Mouse (Mus musculus) heart, embryonic 16.5 days (tissue): Measurements from ENCODE around the gene Efhc2. TPM values are rescaled to one million over a fixed set of nuclear protein-coding genes. Genes with fewer than 3 reads are reported as not detected.

ENCODE experiments used
- ATAC-seq: fragments of 200-750 bp; cut with Nextera tagmentation; replicated peaks from 2 replicates; pipeline ENCODE4 v1.8.0; 2017; ENCODE audit warnings: moderate number of reproducible peaks; ENCODE audit not compliant: insufficient read depth, low FRiP score; ENCODE audit errors: extremely low read depth
- H3K27ac ChIP-seq: fragments of 300-500 bp; sonication (generic); 2 replicates; pipeline ENCODE4 v1.5.1; 2014; ENCODE audit warnings: mild to moderate bottlenecking, low read length, control low read depth, moderate library complexity
- H3K27me3 ChIP-seq: fragments of 300-500 bp; sonication (generic); 2 replicates; pipeline ENCODE4 v1.6.1; 2014; ENCODE audit warnings: low read length, mixed read lengths; ENCODE audit not compliant: control insufficient read depth, insufficient read depth
- H3K36me3 ChIP-seq: fragments of 300-500 bp; sonication (generic); 2 replicates; pipeline ENCODE4 v1.6.1; 2014; ENCODE audit not compliant: control insufficient read depth, insufficient read depth
- H3K4me1 ChIP-seq: fragments of 300-500 bp; sonication (generic); 2 replicates; pipeline ENCODE4 v1.6.1; 2014; ENCODE audit warnings: low read length, mixed read lengths; ENCODE audit not compliant: control insufficient read depth, insufficient read depth
- H3K4me2 ChIP-seq: fragments of 300-500 bp; sonication (generic); 2 replicates; pipeline ENCODE4 v1.6.1; 2014; ENCODE audit warnings: low read depth, mild to moderate bottlenecking, control low read depth, low read length
- H3K4me3 ChIP-seq: fragments of 300-500 bp; sonication (generic); 2 replicates; pipeline ENCODE4 v1.5.1; 2014; ENCODE audit warnings: mild to moderate bottlenecking, control low read depth, low read length
- H3K9ac ChIP-seq: fragments of 300-500 bp; sonication (generic); 2 replicates; pipeline ENCODE4 v1.6.1; 2014; ENCODE audit warnings: low read length, control low read depth
- H3K9me3 ChIP-seq: fragments of 300-500 bp; sonication (generic); replicated peaks from 2 replicates; pipeline ENCODE4 v1.6.1; 2016; ENCODE audit warnings: low read length; ENCODE audit not compliant: control insufficient read depth
- WGBS: fragments of 180-500 bp; shearing (Covaris S2); extraction: QIAGEN DNeasy Blood & Tissue Kit; methylation state at CpG from one replicate; pipeline ENCODE4 v1.1.7; 2014; 5-methylcytosine and 5-hydroxymethylcytosine counted together
- polyA plus RNA-seq: library from polyadenylated mRNA; unstranded; fragments of >200 nt; fragmentation: Nextera tagmentation; extraction: Ambion mirVana; gene quantifications from 2 replicates; pipeline ENCODE4 v1.2.1, GENCODE M21; 2015

Efhc2 gene
- polyA plus RNA-seq: 0.26 and 0.35 TPM in 2 replicates

GRCm38 (mm10) chrX:17319126-17319583, at the start of gene Efhc2:
Gene Efhc2 (minus strand): TSS chrX:17319368.
- no peaks in the 10 kb centered on the region for H3K4me1 ChIP-seq
- peak within 1 kb of the TSS; percentile 41; the same call in 1 of the 2 replicates for H3K9ac ChIP-seq
- no peaks in the 10 kb centered on the region for H3K27me3 ChIP-seq
- H3K9me3 ChIP-seq: no peaks in the 10 kb centered on the region
- peak within 1 kb of the TSS; percentile 51 for H3K4me3 ChIP-seq
- peak within 1 kb of the TSS; percentile 67 for H3K4me2 ChIP-seq
- WGBS: 14% methylated on average over 14 of the region's 19 CpGs
- H3K36me3 ChIP-seq: no peaks in the 10 kb centered on the region
- no peak within 1 kb of the TSS for H3K27ac ChIP-seq
- peak; percentile 10; the same call in 1 of the 2 replicates for ATAC-seq

- Histone ChIP-seq H3K4me2 (no peak overlapping the region), H3K27ac (no peak overlapping the region), H3K36me3 (no peaks in the 10 kb centered on the region), H3K9ac (no peak overlapping the region), H3K27me3 (no peaks in the 10 kb centered on the region), H3K4me1 (no peaks in the 10 kb centered on the region), H3K4me3 (no peak overlapping the region), H3K9me3 (no peaks in the 10 kb centered on the region)
- 33% methylated on average over 2 of the region's 2 CpGs for WGBS
- no peak for ATAC-seq
These were observed 45.9 kb upstream of the Efhc2 start for GRCm38 (mm10) chrX:17365114-17365513.

DNA sequence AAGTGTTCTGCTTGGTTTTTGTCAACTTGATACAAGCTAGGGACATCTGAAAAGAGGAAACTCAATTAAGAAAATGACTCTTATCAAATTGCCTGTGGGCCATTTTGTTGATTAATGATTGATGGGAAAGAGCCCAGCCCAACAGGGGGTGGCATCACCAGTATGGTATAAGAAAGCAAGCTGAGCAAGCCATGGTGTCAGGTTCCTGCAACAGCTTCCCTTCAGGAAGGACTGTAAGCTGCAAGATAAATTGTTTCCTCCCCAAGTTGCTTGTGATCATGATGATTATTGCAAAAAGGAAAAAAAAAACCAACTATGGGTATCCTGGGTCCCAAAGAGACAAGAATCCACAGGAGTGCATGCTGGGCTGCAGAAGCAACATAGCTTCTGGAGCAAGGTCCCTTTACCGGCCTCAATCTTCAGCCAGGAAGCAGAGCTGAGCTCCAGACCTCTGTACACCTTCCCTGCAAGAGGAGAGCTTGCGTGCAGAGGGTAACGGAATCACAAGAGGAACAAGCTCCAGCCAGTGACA, 18.8 kb downstream of the Efhc2 start:
- no peaks in the 10 kb centered on the region for H3K9me3 ChIP-seq
- H3K4me2 ChIP-seq: no peak overlapping the region
- H3K4me1 ChIP-seq: no peaks in the 10 kb centered on the region
- no peaks in the 10 kb centered on the region for H3K36me3 ChIP-seq
- no peaks in the 10 kb centered on the region for H3K27me3 ChIP-seq
- H3K27ac ChIP-seq: no peak overlapping the region
- no peak overlapping the region for H3K4me3 ChIP-seq
- ATAC-seq: no peak
- no peak overlapping the region for H3K9ac ChIP-seq
- WGBS: 61% methylated on average over 3 of the region's 3 CpGs

DNA sequence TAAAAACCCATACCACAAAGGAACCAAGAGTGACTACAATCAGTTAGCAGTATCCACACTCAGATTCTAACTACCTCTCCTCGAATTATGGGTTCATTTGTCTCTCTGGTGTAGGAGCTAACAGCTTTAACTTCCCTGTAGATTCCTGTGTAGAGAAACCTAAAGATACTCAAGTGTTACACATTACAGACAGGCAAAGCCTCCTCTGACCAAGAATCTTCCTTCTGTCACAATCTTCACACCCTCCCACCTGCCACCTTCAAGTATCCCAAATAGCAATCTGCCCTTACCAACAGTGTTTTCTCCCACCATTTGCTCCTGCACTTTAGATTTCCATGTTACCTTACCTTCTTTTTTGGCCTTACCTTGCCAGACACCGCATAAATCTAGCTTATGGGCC, 35.3 kb downstream of the Efhc2 start:
- no peaks in the 10 kb centered on the region for H3K4me1 ChIP-seq
- H3K4me2 ChIP-seq: no peak overlapping the region
- H3K4me3 ChIP-seq: no peak overlapping the region
- 75% methylated on average over 2 of the region's 2 CpGs for WGBS
- no peaks in the 10 kb centered on the region for H3K36me3 ChIP-seq
- H3K9me3 ChIP-seq: no peaks in the 10 kb centered on the region
- no peaks in the 10 kb centered on the region for H3K27me3 ChIP-seq
- no peak for ATAC-seq
- no peak overlapping the region for H3K27ac ChIP-seq
- H3K9ac ChIP-seq: no peak overlapping the region

GRCm38 (mm10) chrX:17225141-17225540, 94.0 kb downstream of the Efhc2 start:
- H3K9ac ChIP-seq: no peak overlapping the region
- H3K4me2 ChIP-seq: no peak overlapping the region
- H3K36me3 ChIP-seq: no peaks in the 10 kb centered on the region
- H3K4me3 ChIP-seq: no peak overlapping the region
- no peaks in the 10 kb centered on the region for H3K27me3 ChIP-seq
- H3K9me3 ChIP-seq: no peaks in the 10 kb centered on the region
- ATAC-seq: no peak
- no peaks in the 10 kb centered on the region for H3K4me1 ChIP-seq
- no peak overlapping the region for H3K27ac ChIP-seq

GRCm38 (mm10) chrX:17217451-17217850, 101.7 kb downstream of the Efhc2 start:
- Histone ChIP-seq H3K9ac (no peak overlapping the region), H3K9me3 (no peaks in the 10 kb centered on the region), H3K4me3 (no peak overlapping the region), H3K4me1 (no peaks in the 10 kb centered on the region), H3K27me3 (no peaks in the 10 kb centered on the region), H3K4me2 (no peak overlapping the region), H3K36me3 (no peaks in the 10 kb centered on the region), H3K27ac (no peak overlapping the region)
- no peak for ATAC-seq

- H3K4me3 ChIP-seq: no peak overlapping the region
- no peak overlapping the region for H3K9ac ChIP-seq
- no peak for ATAC-seq
- no peaks in the 10 kb centered on the region for H3K36me3 ChIP-seq
- H3K27ac ChIP-seq: no peak overlapping the region
- H3K4me1 ChIP-seq: no peaks in the 10 kb centered on the region
- H3K4me2 ChIP-seq: no peak overlapping the region
- 83% methylated on average over 2 of the region's 2 CpGs for WGBS
- H3K9me3 ChIP-seq: no peaks in the 10 kb centered on the region
- H3K27me3 ChIP-seq: no peaks in the 10 kb centered on the region
These were observed 105.7 kb downstream of the Efhc2 start for GRCm38 (mm10) chrX:17213515-17213914.

DNA sequence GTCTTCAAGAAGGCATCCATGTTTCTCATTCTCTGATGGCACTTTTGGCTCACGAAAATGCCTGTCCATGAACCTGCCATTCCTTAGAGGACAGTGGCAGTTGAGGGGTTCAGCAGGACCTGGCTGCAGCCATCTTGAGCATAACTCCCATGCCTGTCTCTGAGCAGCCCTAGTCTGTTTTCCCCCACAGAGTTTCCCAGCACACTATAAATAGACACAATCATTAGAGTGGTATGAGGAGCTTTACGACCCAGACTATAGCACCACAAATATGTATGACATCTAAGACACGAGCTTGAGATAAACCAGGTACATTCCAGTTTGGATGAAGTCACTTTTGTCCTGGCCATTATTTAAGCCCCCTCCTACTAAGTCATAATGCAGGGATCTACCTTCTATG, 143.4 kb downstream of the Efhc2 start:
- 44% methylated on average over 3 of the region's 3 CpGs for WGBS
- H3K4me2 ChIP-seq: no peak overlapping the region
- no peak overlapping the region for H3K9ac ChIP-seq
- H3K36me3 ChIP-seq: no peaks in the 10 kb centered on the region
- H3K4me3 ChIP-seq: no peak overlapping the region
- no peaks in the 10 kb centered on the region for H3K9me3 ChIP-seq
- H3K4me1 ChIP-seq: no peaks in the 10 kb centered on the region
- no peak overlapping the region for H3K27ac ChIP-seq
- H3K27me3 ChIP-seq: no peaks in the 10 kb centered on the region
- no peak for ATAC-seq

- Histone ChIP-seq H3K4me1 (no peaks in the 10 kb centered on the region), H3K4me3 (no peak overlapping the region), H3K27me3 (no peaks in the 10 kb centered on the region), H3K27ac (no peak overlapping the region), H3K4me2 (no peak overlapping the region), H3K9ac (no peak overlapping the region), H3K36me3 (no peaks in the 10 kb centered on the region), H3K9me3 (no peaks in the 10 kb centered on the region)
- WGBS: 36% methylated on average over 1 of the region's 1 CpGs
- no peak for ATAC-seq
These were observed 153.5 kb downstream of the Efhc2 start for GRCm38 (mm10) chrX:17165638-17166037.
